Mouse (Mus musculus) MEL (cell line): ENCODE results near the gene Alkbh7. TPM values are rescaled to one million over a fixed set of nuclear protein-coding genes. Genes with fewer than 3 reads are reported as not detected.

Experiments
- DNase-seq: peaks from one replicate; pipeline ENCODE4 v3.0.0; 2011; ENCODE audit warnings: low read depth, low spot score
- H3K27ac ChIP-seq: 2 replicates; pipeline ENCODE4 v1.5.1; 2012; ENCODE audit warnings: low read depth, mild to moderate bottlenecking, control low read depth, low read length, moderate library complexity; ENCODE audit not compliant: control insufficient read depth
- H3K27me3 ChIP-seq, 2 experiments: fragments of 150-350 bp in 1 of 2; sonication (generic) in 1 of 2; 2 replicates each; pipeline ENCODE4 v1.6.1; 2012; ENCODE audit warnings: low read length in 2 of 2, mild to moderate bottlenecking in 2 of 2, improper control_type of control experiment in 1 of 2, moderate library complexity in 1 of 2; ENCODE audit not compliant: insufficient read depth in 2 of 2, control insufficient read depth in 1 of 2
- H3K36me3 ChIP-seq, 2 experiments: 2 replicates each; pipeline ENCODE4 v1.6.1; 2012 to 2014; ENCODE audit warnings: low read length in 2 of 2, improper control_type of control experiment in 1 of 2, inconsistent platforms in 1 of 2, mild to moderate bottlenecking in 1 of 2; ENCODE audit not compliant: insufficient read depth in 2 of 2, control insufficient read depth in 1 of 2
- H3K4me1 ChIP-seq, 2 experiments: fragments of 150-350 bp in 1 of 2; sonication (generic) in 1 of 2; 2 replicates each; pipeline ENCODE4 v1.6.1; 2012; ENCODE audit warnings: low read length in 2 of 2, improper control_type of control experiment in 1 of 2, mild to moderate bottlenecking in 1 of 2; ENCODE audit not compliant: insufficient read depth in 2 of 2, control insufficient read depth in 1 of 2
- H3K4me3 ChIP-seq, 2 experiments: fragments of 150-350 bp in 1 of 2; sonication (generic) in 1 of 2; 2 replicates each; pipeline ENCODE4 v1.5.1; 2012; ENCODE audit warnings: low read depth in 2 of 2, low read length in 2 of 2, mild to moderate bottlenecking in 2 of 2, moderate library complexity in 2 of 2, control low read depth in 1 of 2, improper control_type of control experiment in 1 of 2; ENCODE audit not compliant: control insufficient read depth in 1 of 2, insufficient read depth in 1 of 2
- H3K79me2 ChIP-seq: 2 replicates; pipeline ENCODE4 v1.6.1; 2012; ENCODE audit warnings: mild to moderate bottlenecking, low read length, moderate library complexity; ENCODE audit not compliant: control insufficient read depth, poor library complexity, insufficient read depth
- H3K9ac ChIP-seq: 2 replicates; pipeline ENCODE4 v1.6.1; 2012; ENCODE audit warnings: low read depth, mild to moderate bottlenecking, control low read depth, low read length, moderate library complexity; ENCODE audit not compliant: control insufficient read depth, poor library complexity, severe bottlenecking
- H3K9me3 ChIP-seq: fragments of 150-350 bp; sonication (generic); replicated peaks from 2 replicates; pipeline ENCODE4 v1.6.1; 2012; ENCODE audit warnings: mild to moderate bottlenecking, low read length, improper control_type of control experiment, moderate library complexity; ENCODE audit not compliant: insufficient read depth
- BHLHE40 ChIP-seq: IDR thresholded peaks from 2 replicates; pipeline ENCODE4 v1.6.1; 2012; ENCODE audit warnings: low read depth, mild to moderate bottlenecking, inconsistent platforms, low read length, improper control_type of control experiment, borderline replicate concordance
- CHD1 ChIP-seq: IDR thresholded peaks from 2 replicates; pipeline ENCODE4 v1.6.1; 2012; ENCODE audit warnings: low read depth, mild to moderate bottlenecking, inconsistent platforms, low read length, improper control_type of control experiment
- CTCF ChIP-seq, 3 experiments: IDR thresholded peaks in 2 of 3; conservative IDR thresholded peaks in 1 of 3; 2 replicates each; pipeline ENCODE4 v1.5.1; 2011 to 2012; ENCODE audit warnings: low read length in 3 of 3, low read depth in 2 of 3, mild to moderate bottlenecking in 2 of 3, improper control_type of control experiment in 1 of 3, inconsistent platforms in 1 of 3, mixed read lengths in 1 of 3, moderate library complexity in 1 of 3; ENCODE audit not compliant: control insufficient read depth in 1 of 3, insufficient read depth in 1 of 3, poor library complexity in 1 of 3, severe bottlenecking in 1 of 3
- E2F4 ChIP-seq: IDR thresholded peaks from 2 replicates; pipeline ENCODE4 v1.6.1; 2011; ENCODE audit warnings: low read depth, low read length, improper control_type of control experiment, borderline replicate concordance
- ELF1 ChIP-seq: IDR thresholded peaks from 2 replicates; pipeline ENCODE4 v1.6.1; 2014; ENCODE audit warnings: low read depth, mild to moderate bottlenecking, inconsistent platforms, low read length, improper control_type of control experiment, moderate library complexity
- EP300 ChIP-seq, 2 experiments: IDR thresholded peaks; 2 replicates each; pipeline ENCODE4 v1.6.1; 2011; ENCODE audit warnings: improper control_type of control experiment in 2 of 2, low read length in 2 of 2, low read depth in 1 of 2, mild to moderate bottlenecking in 1 of 2
- GABPA ChIP-seq: IDR thresholded peaks from 2 replicates; pipeline ENCODE4 v1.6.1; 2012; ENCODE audit warnings: low read depth, mild to moderate bottlenecking, inconsistent platforms, low read length, improper control_type of control experiment, moderate library complexity
- HCFC1 ChIP-seq: IDR thresholded peaks from 2 replicates; pipeline ENCODE4 v1.6.1; 2012; ENCODE audit warnings: low read depth, mild to moderate bottlenecking, inconsistent platforms, low read length, improper control_type of control experiment, moderate library complexity
- JUND ChIP-seq: IDR thresholded peaks from 2 replicates; pipeline ENCODE4 v1.6.1; 2011; ENCODE audit warnings: low read depth, mild to moderate bottlenecking, improper control_type of control experiment, low read length
- KAT2A ChIP-seq: conservative IDR thresholded peaks from 2 replicates; pipeline ENCODE4 v1.6.1; 2012; ENCODE audit warnings: low read depth, low read length, improper control_type of control experiment, inconsistent platforms
- MXI1 ChIP-seq: IDR thresholded peaks from 2 replicates; pipeline ENCODE4 v1.6.1; 2011; ENCODE audit warnings: mild to moderate bottlenecking, low read depth, low read length, improper control_type of control experiment
- MYB ChIP-seq: IDR thresholded peaks from 2 replicates; pipeline ENCODE4 v1.6.1; 2011; ENCODE audit warnings: mild to moderate bottlenecking, low read depth, low read length, improper control_type of control experiment
- POLR2AphosphoS2 ChIP-seq: IDR thresholded peaks from 2 replicates; pipeline ENCODE4 v1.6.1; 2011; ENCODE audit warnings: low read length, improper control_type of control experiment
- POLR2AphosphoS5 ChIP-seq: IDR thresholded peaks from 2 replicates; pipeline ENCODE4 v1.6.1; 2012; ENCODE audit warnings: low read depth, borderline replicate concordance, mild to moderate bottlenecking, inconsistent platforms, low read length, moderate library complexity, mixed read lengths
- RCOR1 ChIP-seq: IDR thresholded peaks from 2 replicates; pipeline ENCODE4 v1.6.1; 2012; ENCODE audit warnings: low read depth, mild to moderate bottlenecking, inconsistent platforms, low read length, improper control_type of control experiment
- SIN3A ChIP-seq: IDR thresholded peaks from 2 replicates; pipeline ENCODE4 v1.6.1; 2012; ENCODE audit warnings: low read length, improper control_type of control experiment, inconsistent platforms
- TCF12 ChIP-seq: IDR thresholded peaks from 2 replicates; pipeline ENCODE4 v1.6.1; 2014; ENCODE audit warnings: low read depth, mild to moderate bottlenecking, inconsistent platforms, low read length, improper control_type of control experiment, moderate library complexity
- USF1 ChIP-seq: IDR thresholded peaks from 2 replicates; pipeline ENCODE4 v1.6.1; 2014; ENCODE audit warnings: low read depth, mild to moderate bottlenecking, inconsistent platforms, low read length, improper control_type of control experiment, moderate library complexity
- ZC3H11A ChIP-seq: IDR thresholded peaks from 2 replicates; pipeline ENCODE4 v1.6.1; 2012; ENCODE audit warnings: low read depth, mild to moderate bottlenecking, inconsistent platforms, low read length, improper control_type of control experiment
- polyA plus RNA-seq, 2 experiments: library from polyadenylated mRNA; stranded (reverse) in 1 of 2; unstranded in 1 of 2; fragments of >175 nt in 1 of 2; fragments of >200 nt in 1 of 2; gene quantifications; 2 replicates each; pipeline versions ENCODE4 v1.2.1 to v1.2.4; 2012; ENCODE audit warnings: low replicate concordance in 2 of 2, low read depth in 1 of 2; ENCODE audit not compliant: insufficient read length in 2 of 2, insufficient read depth in 1 of 2, missing spikeins in 1 of 2
- total RNA-seq: library from RNA; depleted of rRNA; stranded (reverse); fragments of 300-350 nt; gene quantifications from 2 replicates; pipeline ENCODE4 v1.2.3, GENCODE M21; 2012

Alkbh7 gene
- total and polyA plus RNA-seq, 3 experiments: 18.9 to 26.4 TPM; not detected in 1

GRCm38 (mm10) chr17:56975391-56975790 lies 21.7 kb upstream of the Alkbh7 start:
- Histone ChIP-seq H3K36me3 (no peaks in the 10 kb centered on the region), H3K9ac (no peak overlapping the region), H3K27ac (no peak overlapping the region), H3K27me3 (peaks cover 1 to 11% of the 10 kb centered on the region in 2 experiments; a peak in 3 of 4 replicates), H3K9me3 (no peaks in the 10 kb centered on the region), H3K4me3 (no peak overlapping the region), H3K4me1 (no peaks in the 10 kb centered on the region), H3K79me2 (no peaks in the 10 kb centered on the region)
- no peak for TF ChIP-seq EP300 (IDR thresholded peaks at IDR 0.05; ENCODE audit: low read depth in 1 of 2, low read length in 2 of 2)
- TF ChIP-seq ELF1: no peak
- TF ChIP-seq MYB: no peak
- TF ChIP-seq JUND: no peak
- no peak for TF ChIP-seq POLR2AphosphoS5
- no peak for TF ChIP-seq HCFC1
- TF ChIP-seq ZC3H11A: no peak
- TF ChIP-seq CHD1: no peak
- no peak for TF ChIP-seq MXI1
- TF ChIP-seq TCF12: no peak
- no peak for TF ChIP-seq USF1
- DNase-seq: no peak

- Histone ChIP-seq H3K4me1 (no peaks in the 10 kb centered on the region), H3K36me3 (no peaks in the 10 kb centered on the region), H3K27me3 (peaks cover 0 to 2% of the 10 kb centered on the region in 2 experiments; a peak in 3 of 4 replicates)
- DNase-seq: no peak
- no peak for TF ChIP-seq RCOR1
- TF ChIP-seq, all 39 proteins: peak for 0
- Histone ChIP-seq H3K9me3 (no peaks in the 10 kb centered on the region), H3K9ac (no peak overlapping the region), H3K79me2 (no peaks in the 10 kb centered on the region), H3K27ac (no peak overlapping the region), H3K4me3 (no peak overlapping the region)
Measured at GRCm38 (mm10) chr17:56976531-56977390, 20.4 kb upstream of the Alkbh7 start.

DNA sequence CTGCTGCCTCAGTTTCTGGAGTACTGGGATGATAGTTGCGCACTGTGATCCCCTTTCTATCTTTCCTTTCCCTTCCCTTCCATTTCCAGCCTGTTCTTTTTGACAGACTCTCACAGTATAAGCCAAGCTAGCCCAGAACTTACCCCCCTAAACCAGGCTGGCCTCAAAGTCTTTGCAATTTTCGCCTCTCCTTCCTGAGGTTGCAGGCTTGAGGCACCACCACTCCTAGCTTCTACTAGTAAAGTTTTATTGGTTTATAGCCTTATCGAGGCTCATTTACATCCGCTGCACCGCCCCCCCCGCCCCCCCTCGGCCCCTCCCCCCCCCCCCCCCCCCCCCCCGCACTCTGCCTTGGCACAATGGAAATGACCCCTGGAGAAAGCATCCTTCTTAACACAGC lies 17.6 kb upstream of the Alkbh7 start:
- Histone ChIP-seq H3K79me2 (no peaks in the 10 kb centered on the region), H3K27me3 (no peaks in the 10 kb centered on the region; a peak in 1 of 4 replicates), H3K9ac (no peak overlapping the region), H3K9me3 (no peaks in the 10 kb centered on the region), H3K4me1 (no peaks in the 10 kb centered on the region), H3K36me3 (no peaks in the 10 kb centered on the region), H3K4me3 (no peak overlapping the region), H3K27ac (no peak overlapping the region)
- DNase-seq: no peak
- TF ChIP-seq USF1 (no peak), KAT2A (no peak), CHD1 (no peak), BHLHE40 (no peak), CTCF (IDR thresholded peaks at IDR 0.05 in 2 of 3, conservative IDR thresholded peaks at IDR 0.05 in 1 of 3; ENCODE audit: control insufficient read depth in 1 of 3, insufficient read depth in 1 of 3, low read depth in 2 of 3, low read length in 3 of 3, poor library complexity in 1 of 3, severe bottlenecking in 1 of 3) (no peak), E2F4 (no peak), POLR2AphosphoS2 (no peak), SIN3A (no peak), MYB (no peak), GABPA (no peak)
